Mouse (Mus musculus) CD4-positive, CD25-positive, alpha-beta regulatory T cell, adult 2 months (primary cell): ENCODE data around the gene Kansl1.

Source experiments
- DNase-seq: peaks from one replicate; pipeline ENCODE4 v3.0.0-alpha.2; 2012; ENCODE audit warnings: low read depth, low spot score

The Kansl1 gene

DNA sequence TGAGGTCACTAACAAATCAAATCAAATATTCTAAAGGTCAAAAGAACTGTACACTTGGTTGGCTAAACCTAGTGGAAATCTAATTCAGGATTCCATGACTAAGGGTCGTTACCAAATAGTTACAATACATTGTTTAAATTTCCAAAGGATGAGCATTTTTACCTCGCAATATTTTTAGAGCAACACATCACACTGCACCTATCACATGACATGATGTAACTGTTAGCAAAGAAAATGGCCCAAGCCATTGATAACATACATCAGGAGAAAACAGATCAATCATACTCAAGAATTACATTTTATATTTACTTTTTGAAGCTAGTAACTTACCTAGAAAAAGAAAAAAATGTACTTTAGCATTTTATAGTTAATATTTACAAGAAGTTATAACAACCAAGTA lies 29.0 kb downstream of the Kansl1 start:
- DNase-seq: no peak

DNA sequence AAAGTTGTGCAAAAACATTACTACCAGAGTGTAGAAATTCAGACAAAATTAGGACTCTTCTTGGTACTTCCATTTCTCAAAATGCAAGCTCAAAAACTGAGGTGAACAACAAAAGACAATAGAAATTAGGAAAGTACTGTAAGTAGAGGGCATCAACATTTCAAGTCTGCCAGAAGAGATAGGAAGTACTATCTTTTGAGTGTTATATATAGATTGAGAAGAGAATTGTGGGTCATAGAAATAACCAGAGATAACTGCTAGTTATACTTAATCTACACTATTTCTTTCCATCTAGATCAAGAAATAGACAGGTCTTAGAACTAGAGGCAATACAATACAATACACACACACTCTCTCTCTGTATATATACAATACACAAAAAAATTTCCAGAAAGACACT lies 30.2 kb downstream of the Kansl1 start:
- DNase-seq: no peak

DNA sequence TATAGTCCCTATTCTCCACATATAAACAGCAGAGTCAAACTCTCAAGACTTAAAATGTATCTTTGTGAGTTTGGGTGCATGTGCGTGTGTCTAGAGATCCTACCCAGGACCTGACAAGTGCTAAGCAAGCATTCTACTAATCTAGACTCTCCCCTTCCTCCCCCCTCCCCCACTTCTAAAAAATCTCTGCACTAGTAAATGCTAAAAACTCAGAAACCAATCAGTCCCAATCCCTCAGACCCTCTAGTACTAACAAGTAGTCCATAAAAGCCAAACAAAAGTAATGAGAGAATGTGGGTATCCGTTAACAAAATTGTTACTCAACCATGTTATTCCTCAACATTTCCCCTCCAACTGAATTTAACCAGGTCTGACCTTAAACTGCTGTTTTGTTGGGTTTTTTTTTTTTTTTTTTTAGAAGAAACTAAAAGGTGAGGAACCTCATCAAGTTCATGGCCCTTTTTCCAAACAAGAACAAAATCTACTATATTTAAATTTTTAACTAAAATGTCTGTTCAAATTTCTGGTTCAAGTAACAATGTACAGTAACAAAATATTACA lies 32.2 kb downstream of the Kansl1 start:
- no peak for DNase-seq

DNA sequence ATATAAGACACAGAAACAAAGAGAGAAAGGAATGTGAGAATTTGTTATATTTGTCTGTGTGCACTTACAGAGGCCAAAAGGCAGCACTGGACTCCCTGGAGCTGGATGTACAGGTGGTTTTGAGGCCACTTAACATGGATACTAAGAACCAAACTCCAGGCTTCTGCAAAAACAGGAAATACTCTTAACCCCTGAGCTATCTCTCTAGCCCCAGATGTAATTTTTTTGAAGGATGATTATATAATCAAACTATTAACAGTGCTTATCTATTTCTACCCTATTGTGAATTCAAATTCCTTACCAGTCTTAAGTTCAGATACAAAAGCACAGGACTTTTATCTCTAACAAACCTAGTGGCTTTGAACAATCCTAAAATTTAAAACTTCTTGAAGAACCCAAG lies 32.9 kb downstream of the Kansl1 start:
- DNase-seq: no peak

DNA sequence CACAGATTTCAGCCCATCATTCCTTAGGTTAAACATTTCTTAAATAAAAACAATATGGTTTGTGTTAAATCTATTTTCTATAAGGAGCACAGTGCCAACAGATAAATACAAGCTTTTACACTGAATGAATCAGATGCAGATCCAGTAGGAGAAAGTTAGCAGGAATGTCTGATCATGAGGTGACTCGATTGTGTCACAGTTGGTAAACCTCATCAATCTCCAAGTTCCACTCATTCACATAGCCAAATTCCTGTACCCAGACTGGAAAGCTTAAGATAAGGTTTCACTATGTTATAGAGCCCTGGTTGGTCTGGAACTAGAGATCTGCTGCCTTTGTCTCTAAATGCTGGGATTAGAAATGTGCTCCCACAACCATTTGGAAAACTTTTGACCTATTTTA lies 33.5 kb downstream of the Kansl1 start:
- no peak for DNase-seq

DNA sequence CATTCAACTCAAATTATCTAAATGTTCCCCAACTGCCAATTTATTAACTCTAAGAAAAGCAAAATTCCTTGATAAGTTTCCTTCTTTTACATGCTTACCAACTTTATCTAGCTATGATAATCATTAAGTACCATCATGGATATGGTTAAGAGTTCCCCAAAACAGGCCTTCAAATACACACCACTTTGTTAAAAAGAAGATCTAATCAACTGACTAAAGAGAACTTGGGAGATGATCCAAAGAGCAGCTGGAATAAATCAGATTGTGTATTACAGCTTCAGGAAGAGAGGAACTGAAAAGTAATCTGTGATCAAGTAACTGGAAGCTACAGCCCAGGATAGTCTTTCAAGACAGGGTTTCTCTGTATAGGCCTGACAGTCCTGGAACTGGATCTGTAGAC lies 36.4 kb downstream of the Kansl1 start:
- no peak for DNase-seq

DNA sequence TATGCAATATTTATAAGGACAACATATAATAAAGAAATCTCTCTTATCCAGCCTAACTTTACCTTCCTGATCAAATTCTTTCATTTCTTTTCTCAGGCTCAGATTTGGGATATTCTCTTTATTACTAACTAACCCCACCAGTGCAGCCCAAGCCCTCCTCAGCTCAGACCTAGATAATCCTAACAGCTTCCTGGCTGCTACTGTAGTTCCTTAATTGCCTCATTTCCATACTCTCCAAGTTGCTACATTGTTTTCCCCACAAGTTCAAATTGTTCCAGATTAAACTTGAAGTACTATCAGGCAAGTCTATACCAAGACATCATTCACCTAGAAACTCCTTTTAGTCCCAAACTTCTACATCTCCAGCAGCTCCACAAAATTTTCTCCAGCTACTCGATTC lies 36.9 kb downstream of the Kansl1 start:
- no peak for DNase-seq

DNA sequence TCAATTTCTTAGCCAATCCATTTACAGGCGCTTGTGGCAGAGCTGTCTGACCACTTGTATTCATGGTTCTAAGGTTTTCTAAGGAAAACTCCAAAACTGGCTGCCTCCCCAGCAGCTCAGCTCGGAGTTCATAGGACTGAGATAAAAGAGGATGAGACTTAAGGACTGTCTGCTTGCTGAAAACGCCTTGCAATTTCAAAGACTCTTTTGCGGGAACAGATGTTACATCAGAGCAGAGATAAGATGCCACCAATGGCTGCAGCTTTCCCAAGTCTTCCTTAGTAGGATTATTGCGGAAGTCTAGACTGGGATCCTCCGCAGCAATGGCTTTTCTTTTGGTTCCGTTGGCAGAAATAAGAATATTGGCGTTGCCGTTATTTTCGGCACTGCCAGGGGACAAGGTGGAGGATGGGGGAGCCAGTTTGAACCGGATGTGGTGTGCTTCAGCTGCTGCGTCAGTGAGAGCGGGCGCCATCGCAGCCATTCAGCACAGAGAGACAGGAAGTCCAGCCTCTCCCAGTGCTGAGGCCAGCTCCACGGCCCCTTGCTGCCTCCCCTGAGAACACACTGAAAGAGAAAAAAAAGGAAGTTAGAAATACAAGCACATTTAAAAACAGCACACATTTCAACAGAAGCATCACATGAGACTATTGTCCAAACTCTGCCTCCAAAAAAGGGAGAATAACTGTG lies 43.8 kb downstream of the Kansl1 start:
- peak; percentile 91 for DNase-seq

DNA sequence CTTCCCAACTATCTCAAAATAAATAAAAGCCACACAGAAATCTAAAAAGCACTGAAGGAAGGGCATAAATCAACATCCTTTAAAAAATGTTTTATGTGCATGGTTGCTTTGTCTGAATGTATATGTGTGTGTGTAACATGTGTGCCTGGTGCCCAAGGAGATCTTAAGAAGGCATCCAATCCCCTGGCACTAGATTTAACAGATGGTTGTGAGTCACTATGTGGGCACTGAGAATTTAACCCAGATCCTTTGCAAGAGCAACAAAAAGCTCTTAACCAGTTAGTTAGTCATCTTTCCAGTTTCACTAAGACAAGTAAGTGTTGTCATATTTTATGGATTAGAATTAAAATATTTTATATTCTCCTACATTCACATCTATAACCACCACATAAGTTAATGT lies 56.4 kb downstream of the Kansl1 start:
- no peak for DNase-seq

DNA sequence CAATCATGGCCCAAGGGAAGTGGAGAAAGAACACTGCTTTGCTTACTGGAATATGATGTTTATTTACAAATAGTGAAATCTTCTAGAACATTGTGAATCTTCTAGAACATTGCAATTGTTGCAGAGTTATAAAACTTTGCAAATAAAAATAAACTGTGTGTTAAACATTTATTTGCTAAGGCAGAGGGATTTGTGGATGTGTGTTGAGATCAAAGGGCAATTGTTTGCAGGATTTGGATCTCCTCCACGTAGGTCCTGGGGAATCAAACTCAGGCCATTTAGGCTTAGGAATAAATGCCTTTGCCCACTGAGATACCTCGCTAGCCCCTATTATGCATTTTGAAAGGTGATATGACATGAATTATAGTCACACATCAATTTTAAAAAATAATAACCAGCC lies 61.3 kb downstream of the Kansl1 start:
- DNase-seq: no peak

DNA sequence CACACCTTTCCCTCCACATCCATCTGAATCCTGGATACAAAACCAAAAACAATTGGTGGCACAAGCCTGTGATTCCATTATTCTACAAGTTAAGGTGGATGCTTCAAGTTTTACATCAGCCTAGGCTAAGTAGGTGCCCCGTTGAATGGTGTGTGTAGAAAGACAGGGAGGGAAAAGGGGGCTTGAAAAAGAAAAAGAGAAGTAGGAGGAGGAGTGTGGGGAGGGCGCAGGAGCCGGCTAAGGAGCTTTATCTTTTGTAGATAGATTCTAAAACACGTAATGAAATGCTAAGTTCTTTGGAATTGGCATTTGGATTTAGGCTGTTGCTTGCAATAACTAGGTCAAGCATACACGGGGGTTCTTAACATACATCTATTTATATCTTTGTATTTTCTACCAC lies 67.7 kb downstream of the Kansl1 start:
- no peak for DNase-seq

DNA sequence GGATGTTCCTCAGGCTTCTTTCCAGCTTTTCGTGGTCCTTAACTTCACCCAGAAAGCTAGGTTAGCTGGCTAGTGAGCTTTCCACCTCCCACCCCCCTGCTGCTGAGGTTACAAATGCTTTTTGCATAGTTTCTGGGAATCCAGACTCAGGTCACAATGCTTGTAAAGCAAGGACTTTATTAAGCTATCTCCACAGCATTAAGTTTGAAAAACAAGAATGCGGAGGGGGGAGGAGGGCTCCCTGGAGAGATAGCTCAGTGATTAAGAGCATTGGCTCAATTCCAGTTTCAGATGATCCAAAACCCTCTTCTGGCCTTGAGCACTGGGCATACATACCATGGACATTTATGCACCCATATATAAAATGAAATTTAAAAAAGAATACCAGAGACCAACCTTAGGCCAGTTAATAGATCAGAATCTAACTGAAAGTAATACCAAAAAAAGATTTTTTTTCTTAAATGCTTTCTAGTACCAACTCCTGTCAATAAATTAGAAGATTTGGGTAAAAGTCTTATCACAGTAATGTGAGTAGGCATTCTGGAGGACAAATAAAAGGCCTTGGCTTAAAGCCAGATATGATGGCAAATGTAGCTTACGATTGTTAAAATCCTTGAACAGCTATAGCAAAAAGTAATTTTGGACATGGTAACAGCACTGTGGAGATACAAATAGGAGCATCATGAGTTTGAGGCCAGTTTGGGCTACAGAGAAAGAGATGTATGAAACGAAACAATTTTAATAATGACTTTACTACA lies 69.0 kb downstream of the Kansl1 start:
- no peak for DNase-seq

DNA sequence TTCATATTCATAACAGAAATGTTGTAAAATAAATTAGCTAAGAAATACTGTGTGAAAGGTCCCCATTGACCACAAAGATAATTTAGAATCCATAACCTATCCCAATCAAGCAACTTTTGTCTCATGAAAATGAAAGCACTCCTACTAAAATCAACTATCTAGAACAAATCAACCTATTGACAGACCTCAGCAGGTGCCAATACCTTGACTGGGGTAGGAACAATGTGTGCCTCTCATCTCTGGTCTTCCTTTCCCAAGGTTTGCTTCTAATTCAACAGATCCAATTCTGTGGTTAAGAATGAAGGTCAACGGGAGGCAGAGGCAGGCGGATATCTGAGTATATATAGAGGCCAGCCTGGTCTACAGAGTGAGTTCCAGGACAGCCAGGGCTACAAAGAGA lies 73.0 kb downstream of the Kansl1 start:
- no peak for DNase-seq

DNA sequence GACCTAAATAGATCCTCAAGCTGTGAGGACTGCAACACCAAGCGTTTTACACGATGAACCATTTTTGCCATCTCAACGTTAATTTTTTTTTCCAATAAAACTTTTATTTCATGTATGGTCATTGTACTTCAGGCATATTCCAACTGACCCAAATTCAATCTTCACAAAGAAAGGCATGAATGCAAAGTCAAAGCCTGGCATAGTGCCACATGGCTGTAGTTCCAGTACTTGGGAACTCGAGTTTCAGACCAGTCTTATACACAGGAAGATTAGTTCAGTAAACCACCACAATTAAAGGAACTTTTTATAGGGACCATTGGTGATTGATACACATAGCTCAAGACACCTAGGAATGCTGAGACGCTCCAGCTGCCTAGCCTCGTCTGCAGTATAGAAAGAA lies 75.5 kb downstream of the Kansl1 start:
- DNase-seq: no peak

DNA sequence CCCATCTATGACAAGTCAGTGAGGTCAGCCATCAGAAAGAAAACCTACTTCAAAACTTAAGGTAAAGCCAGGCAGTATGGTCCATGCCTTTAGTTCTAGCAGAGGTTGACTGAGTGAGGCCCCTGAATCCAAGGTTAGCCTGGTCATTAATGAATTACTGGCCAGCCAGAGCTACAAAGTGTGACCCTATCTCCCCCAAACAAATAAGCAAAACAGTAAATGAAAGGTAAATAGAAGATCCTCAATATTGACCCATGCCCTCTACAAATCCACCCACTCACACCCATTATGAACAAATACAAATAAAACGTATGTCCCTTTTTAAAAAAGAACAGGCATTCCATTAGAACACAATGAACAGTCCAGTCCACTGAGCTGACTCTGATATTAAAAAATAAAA lies 76.5 kb downstream of the Kansl1 start:
- no peak for DNase-seq

DNA sequence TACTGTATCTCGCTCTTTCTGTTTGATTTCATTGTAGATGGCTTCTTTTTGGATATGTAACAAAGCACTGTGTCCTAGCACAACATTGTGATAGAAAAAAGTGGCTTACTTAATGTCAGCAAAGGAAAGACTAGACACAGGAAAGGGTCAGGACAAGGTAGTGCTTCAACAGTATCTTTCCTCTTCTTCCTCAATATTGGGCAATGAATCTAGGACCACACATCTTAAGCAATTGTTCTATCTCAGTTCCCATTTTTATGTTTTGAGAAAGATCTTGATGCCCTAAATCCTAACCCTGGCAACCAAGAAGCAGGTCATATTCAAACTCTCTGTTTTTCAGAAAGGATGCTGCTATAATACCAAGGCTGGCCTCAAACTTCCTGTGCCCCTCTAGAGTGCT lies 81.4 kb downstream of the Kansl1 start:
- DNase-seq: no peak

DNA sequence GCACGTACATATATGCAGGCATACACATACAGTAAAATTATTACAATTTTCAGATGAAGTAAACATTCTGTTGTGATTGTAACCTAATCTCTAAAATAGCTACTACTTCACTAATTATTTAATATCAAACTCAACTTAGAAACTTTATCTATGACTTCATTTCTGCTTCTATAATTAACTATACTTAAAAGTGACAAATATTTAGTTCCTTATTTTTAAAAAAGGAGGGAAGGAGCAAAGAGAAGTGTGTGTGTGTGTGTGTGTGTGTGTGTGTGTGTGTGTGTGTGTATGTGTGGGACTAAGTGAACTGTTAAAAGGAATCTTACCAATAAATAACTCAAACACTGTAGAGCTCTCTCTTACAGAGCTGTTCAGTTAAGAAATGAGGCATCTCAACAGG lies 82.1 kb downstream of the Kansl1 start:
- DNase-seq: no peak

DNA sequence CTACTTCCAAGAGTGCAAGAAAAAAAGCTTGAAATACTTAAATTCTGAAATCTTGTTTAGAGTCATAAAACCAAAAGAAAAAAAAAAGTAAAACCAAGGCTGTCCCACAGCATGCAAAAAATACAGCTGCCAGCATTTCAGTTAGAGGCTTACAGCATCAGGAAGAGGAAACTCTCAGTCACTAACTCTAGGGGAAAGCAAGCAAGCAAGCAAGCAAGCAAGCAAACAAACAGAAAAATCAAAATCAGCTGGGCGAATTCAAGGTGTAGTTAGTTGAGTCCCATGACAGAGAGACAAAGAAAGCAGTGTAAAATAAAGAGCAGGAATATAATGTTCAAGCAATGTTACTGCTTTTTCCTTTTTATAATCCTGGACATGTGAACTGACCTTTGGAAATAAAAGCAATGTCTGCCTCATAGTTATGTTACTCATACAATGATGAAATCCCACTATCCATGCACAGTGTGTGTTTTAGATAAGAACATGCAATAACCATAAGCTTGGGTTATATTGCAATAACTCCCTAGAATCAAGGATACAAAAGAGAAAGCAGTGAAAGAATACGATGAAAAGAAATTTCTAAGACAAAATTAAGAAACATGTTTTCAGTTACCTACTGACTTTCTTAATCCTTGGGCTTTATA lies 85.4 kb downstream of the Kansl1 start:
- no peak for DNase-seq

DNA sequence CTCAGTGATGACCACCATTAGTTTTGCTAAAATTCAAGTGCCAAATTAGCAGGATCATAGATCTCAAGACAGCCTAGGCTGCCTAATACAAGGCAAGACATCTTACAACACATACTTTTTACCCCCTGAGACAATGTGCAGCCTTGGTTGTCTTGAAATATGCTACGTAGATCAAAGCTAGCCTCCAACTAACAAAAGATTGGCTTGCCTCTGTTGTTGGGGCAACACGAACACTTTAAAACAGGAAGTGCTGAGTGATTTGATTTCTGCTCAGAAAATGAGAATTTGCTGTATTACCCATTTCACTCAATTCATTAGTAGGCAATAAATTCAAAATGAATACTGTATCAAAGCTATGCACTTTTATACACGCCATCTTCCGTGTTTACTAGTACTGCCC lies 86.8 kb downstream of the Kansl1 start:
- DNase-seq: peak; percentile 45

DNA sequence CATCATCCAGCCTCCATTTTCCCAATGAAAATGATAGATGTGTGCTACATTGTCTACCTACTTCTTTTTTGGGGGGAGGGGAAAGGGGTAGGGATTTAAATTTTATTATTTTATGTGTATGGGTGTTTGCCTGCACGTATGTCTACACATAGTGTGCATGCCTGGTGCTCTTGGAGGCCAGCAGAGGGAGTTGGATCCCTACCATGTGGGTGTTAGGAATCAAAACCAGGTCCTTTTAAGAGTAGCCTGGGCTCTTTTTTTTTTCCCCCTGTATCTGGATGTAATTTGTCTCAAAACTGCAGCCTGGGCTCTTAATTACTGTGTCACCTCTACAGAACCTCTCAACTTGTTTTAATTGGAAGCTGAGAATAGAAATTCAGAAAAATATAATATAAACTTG lies 89.0 kb downstream of the Kansl1 start:
- peak; percentile 61 for DNase-seq

DNA sequence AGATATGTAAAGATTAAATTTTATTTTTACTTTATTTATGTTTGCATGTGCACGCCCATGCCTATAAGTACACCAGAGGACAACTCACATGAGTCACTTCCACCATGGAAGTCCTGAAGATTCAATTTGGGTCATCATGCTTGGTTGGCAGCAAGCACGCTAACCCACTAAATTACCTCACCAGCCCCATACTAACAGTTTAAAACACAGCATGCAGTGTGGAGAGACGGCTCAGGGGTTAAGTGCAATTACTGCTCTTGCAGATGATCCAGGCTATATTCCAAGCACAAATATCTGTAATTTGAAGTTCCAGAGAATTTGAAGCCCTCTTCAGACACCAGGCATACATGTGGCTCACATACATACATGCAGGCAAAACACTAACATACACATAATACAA lies 92.4 kb downstream of the Kansl1 start:
- no peak for DNase-seq

DNA sequence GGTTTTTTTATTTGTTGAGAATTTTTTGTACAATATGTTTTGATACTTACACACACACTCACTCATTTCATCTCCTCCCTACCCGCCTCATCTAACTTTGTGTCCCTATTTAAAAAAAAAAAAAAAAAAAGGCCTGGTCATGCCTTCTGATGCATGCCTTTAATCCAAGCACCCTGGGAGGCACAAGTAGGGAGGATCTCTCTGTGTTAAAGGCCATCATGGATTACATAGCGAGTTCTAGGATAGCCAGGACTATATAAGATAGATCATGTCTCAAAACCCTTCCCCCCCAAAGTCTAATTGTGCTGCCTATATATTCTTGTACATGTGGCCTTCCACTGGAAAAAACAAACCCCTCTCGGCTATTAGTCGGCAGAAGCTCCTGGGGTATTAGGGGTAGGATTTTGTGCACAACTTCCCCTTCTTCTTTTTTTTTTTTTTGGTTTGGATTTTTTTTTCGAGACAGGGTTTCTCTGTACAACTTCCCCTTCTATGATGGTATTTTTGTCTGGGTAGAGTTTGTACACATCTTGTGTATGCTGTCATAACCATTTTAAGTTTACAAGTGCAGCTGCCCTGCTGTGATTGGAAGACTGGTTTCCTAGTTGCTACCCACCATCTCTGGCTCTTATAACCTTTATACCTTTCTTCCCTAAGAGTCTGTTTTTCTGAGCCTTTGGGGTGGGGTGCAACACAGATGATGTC lies 101.0 kb downstream of the Kansl1 start:
- no peak for DNase-seq
